Mouse (Mus musculus) inflammation-experienced regulatory T-cells (primary cell): ENCODE data around the gene Ctps2. TPM values are rescaled to one million over a fixed set of nuclear protein-coding genes. Genes with fewer than 3 reads are reported as not detected.

Experiments used
- polyA plus RNA-seq, 2 experiments: library from polyadenylated mRNA; unstranded; fragments of 100-300 nt; shearing (Covaris generic); gene quantifications; one replicate each; pipeline ENCODE4 v1.2.1; 2017

Ctps2 gene
- 100 to 1,000 TPM; 219 to 241 TPM for polyA plus RNA-seq

DNA sequence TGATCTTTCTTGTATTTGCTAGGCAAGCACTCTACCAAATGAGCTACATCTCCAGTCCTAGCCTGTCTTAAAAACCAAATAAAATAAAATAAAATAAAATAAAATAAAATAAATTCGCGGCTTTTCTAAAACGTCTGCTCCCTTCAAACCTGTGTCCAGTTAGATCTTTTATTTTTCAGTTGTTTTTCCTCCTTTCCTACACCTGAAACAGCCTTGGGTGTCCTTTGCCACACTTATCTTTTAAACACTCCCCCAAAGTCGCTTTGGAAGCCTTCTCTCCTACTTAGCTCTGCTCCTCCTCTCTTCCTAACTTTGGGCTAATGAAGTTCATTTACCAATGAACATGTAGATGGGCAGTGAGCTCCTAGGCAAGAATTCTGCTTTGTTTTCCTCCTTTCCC is at the start of gene Ctps2:
TSS of gene Ctps2 (plus strand) at position 301 of the 400 bp plus-strand sequence.

DNA sequence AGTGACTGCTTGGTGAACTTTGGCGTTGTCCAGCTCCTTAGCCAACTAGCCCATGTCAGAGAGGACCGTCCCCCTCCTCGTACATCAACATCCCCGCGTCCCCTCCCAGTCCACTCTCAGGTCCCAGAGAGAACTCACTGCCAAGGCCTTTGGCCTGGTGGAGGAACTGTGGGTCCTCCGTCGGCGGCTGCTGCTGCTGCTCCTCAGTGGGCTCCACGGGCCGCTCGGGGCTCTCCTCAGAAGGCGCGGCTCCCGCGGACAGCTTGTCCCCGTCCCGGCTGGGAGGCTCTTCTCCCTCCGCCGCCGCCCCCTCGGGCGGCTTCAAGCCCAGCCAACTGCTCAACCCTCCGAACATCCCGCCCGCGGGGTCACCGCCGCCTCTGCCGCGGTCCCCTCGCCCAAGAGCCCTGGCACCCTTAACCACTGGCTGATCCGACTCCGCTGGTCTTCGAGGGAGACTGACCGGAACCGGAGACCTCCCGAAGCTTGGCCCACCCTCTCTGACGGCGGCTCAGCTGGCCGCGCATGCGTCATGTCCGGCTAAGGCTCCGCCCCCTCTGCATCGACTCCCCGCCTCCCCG is 13.0 kb upstream of the Ctps2 start, which contains the start of gene Syap1:
TSS of gene Syap1 (minus strand) at position 517 of the 581 bp plus-strand sequence.

DNA sequence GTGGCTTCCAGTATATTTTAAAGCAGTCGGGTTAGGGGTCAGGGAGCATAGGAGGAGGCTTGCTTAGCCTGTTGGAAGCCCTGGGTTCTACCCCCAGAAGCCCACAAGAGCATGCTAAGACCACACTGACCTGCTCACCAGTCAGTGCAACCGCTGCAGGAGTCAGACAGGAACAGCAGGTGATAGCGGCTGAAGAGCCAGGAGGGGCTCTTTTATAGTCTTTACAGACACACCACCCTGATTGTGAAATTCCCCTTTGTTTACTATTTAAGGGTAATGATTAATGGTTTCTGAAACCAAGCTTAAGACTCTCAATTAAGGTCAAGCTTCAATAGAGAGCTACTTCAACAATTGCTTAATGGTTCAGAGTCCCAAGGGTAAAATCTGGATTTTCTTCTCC is 63.3 kb downstream of the Ctps2 start, which contains the start of gene S100g:
TSS of gene S100g (minus strand) at position 217 of the 400 bp plus-strand sequence.

Other genes starting within 250 kb of the Ctps2 start
- gene Rbbp7, start 140.8 kb upstream of the Ctps2 start, polyA plus RNA-seq = 100 to 1,000 TPM; 233 to 245 TPM
- gene Txlng, start 71.8 kb upstream of the Ctps2 start, polyA plus RNA-seq = 10 to 100 TPM; 15.6 to 15.7 TPM
- 10 to 100 TPM; 44.8 to 58.0 TPM for gene Syap1, start 12.8 kb upstream of the Ctps2 start, polyA plus RNA-seq
- gene S100g, start 63.4 kb downstream of the Ctps2 start, polyA plus RNA-seq = not detected